Mouse (Mus musculus) erythroblast, embryonic 14.5 days (primary cell): ENCODE measurements around the gene Madd.
"Not testable (repeated sequence)": the region's sequence is repeated elsewhere in the genome, so short reads cannot be mapped to it uniquely, and the experiment has no call there.

Experiments used
- GATA1 ChIP-seq: IDR thresholded peaks from 2 replicates; pipeline ENCODE4 v1.6.1; 2012; ENCODE audit warnings: low read length, inconsistent platforms, mixed read lengths
- TAL1 ChIP-seq: IDR thresholded peaks from 3 replicates; pipeline ENCODE4 v1.6.1; 2012; ENCODE audit warnings: low read length, inconsistent platforms, mixed read lengths

DNA sequence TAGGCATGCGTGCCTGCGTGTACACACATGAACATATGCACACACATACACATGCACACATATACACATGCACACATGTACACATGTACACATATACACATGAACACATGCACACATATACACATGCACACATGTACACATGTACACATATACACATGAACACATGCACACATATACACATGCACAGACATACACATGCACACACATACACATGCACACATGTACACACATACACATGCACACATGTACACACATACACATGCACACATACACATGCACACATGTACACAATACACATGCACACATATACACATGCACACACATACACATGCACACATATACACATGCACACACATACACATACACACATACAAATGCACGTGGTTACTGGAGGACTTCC, 71.8 kb downstream of the Madd start:
- not testable (repeated sequence) for TF ChIP-seq TAL1, GATA1
